Mouse (Mus musculus): ENCODE data around the gene Fzr1. TPM values are rescaled to one million over a fixed set of nuclear protein-coding genes. Genes with fewer than 3 reads are reported as not detected.

Gene Fzr1
- polyA plus RNA-seq, 1 experiment from 2014 or later: 45.2 TPM

GRCm38 (mm10) chr10:81395127-81395526 lies 16.8 kb upstream of the Fzr1 start:
- peak overlapping the region; percentile 79; the same call in 1 of the 2 replicates for H3K4me2 ChIP-seq (replicated peaks; ENCODE audit: low read depth)
- H3K27ac ChIP-seq (ENCODE audit: low read depth, low read length): no peak overlapping the region
- no peak for ATAC-seq
- H3K36me3 ChIP-seq (ENCODE audit: control insufficient read depth, insufficient read depth): peaks cover 21% of the 10 kb centered on the region; the same call in 1 of the 2 replicates
- 20% methylated on average over 5 of the region's 5 CpGs for WGBS
- H3K4me1 ChIP-seq (replicated peaks; ENCODE audit: control insufficient read depth, insufficient read depth, low read length): no peaks in the 10 kb centered on the region; the same call in 1 of the 2 replicates
- H3K9me3 ChIP-seq (ENCODE audit: control insufficient read depth): no peaks in the 10 kb centered on the region
- TF ChIP-seq CTCF (IDR thresholded peaks at IDR 0.05; ENCODE audit: low read depth): peak; percentile 93
- no peak overlapping the region; the same call in 1 of the 2 replicates for H3K4me3 ChIP-seq (ENCODE audit: low read depth, low read length)
- no peaks in the 10 kb centered on the region for H3K27me3 ChIP-seq (replicated peaks; ENCODE audit: control insufficient read depth, insufficient read depth, low read length)
- H3K9ac ChIP-seq (ENCODE audit: low read depth, low read length): no peak overlapping the region

- Histone ChIP-seq H3K9me3 (ENCODE audit: control insufficient read depth) (no peaks in the 10 kb centered on the region), H3K36me3 (ENCODE audit: control insufficient read depth, insufficient read depth) (peaks cover 16% of the 10 kb centered on the region), H3K4me2 (replicated peaks; ENCODE audit: low read depth) (peak overlapping the region; percentile 79), H3K9ac (ENCODE audit: low read depth, low read length) (peak overlapping the region; percentile 63), H3K4me3 (ENCODE audit: low read depth, low read length) (peak overlapping the region; percentile 48), H3K27ac (ENCODE audit: low read depth, low read length) (peak overlapping the region; percentile 95), H3K4me1 (replicated peaks; ENCODE audit: control insufficient read depth, insufficient read depth, low read length) (no peaks in the 10 kb centered on the region; the same call in 1 of the 2 replicates), H3K27me3 (replicated peaks; ENCODE audit: control insufficient read depth, insufficient read depth, low read length) (no peaks in the 10 kb centered on the region)
- 3% methylated on average over 17 of the region's 19 CpGs for WGBS
- TF ChIP-seq CTCF (IDR thresholded peaks at IDR 0.05; ENCODE audit: low read depth): 0 out of 2 replicates have a peak, but pooled peaks have one; percentile 19
- no peak for ATAC-seq
Measured at GRCm38 (mm10) chr10:81393456-81394063, 15.2 kb upstream of the Fzr1 start.

GRCm38 (mm10) chr10:81392781-81393185 lies 14.5 kb upstream of the Fzr1 start, which contains the start of gene Smim24:
Gene Smim24 (plus strand): TSS chr10:81393051.
- 32% methylated on average over 14 of the region's 14 CpGs for WGBS
- no peaks in the 10 kb centered on the region for H3K9me3 ChIP-seq (ENCODE audit: control insufficient read depth)
- peak within 1 kb of the TSS; percentile 48 for H3K4me3 ChIP-seq (ENCODE audit: low read depth, low read length)
- H3K27ac ChIP-seq (ENCODE audit: low read depth, low read length): peak within 1 kb of the TSS; percentile 95
- H3K4me1 ChIP-seq (replicated peaks; ENCODE audit: control insufficient read depth, insufficient read depth, low read length): no peaks in the 10 kb centered on the region; the same call in 1 of the 2 replicates
- ATAC-seq: peak; percentile 87
- H3K27me3 ChIP-seq (replicated peaks; ENCODE audit: control insufficient read depth, insufficient read depth, low read length): no peaks in the 10 kb centered on the region
- TF ChIP-seq CTCF (IDR thresholded peaks at IDR 0.05; ENCODE audit: low read depth): no peak
- peak within 1 kb of the TSS; percentile 63 for H3K9ac ChIP-seq (ENCODE audit: low read depth, low read length)
- H3K4me2 ChIP-seq (replicated peaks; ENCODE audit: low read depth): peak within 1 kb of the TSS; percentile 79
- H3K36me3 ChIP-seq (ENCODE audit: control insufficient read depth, insufficient read depth): peaks cover 24% of the 10 kb centered on the region

GRCm38 (mm10) chr10:81392270-81392669 lies 14.0 kb upstream of the Fzr1 start:
- TF ChIP-seq CTCF (IDR thresholded peaks at IDR 0.05; ENCODE audit: low read depth): no peak
- H3K27me3 ChIP-seq (replicated peaks; ENCODE audit: control insufficient read depth, insufficient read depth, low read length): no peaks in the 10 kb centered on the region
- ATAC-seq: peak; percentile 85
- peak overlapping the region; percentile 48; the same call in 1 of the 2 replicates for H3K4me3 ChIP-seq (ENCODE audit: low read depth, low read length)
- H3K9ac ChIP-seq (ENCODE audit: low read depth, low read length): no peak overlapping the region
- WGBS: 43% methylated on average over 6 of the region's 6 CpGs
- H3K36me3 ChIP-seq (ENCODE audit: control insufficient read depth, insufficient read depth): peaks cover 29% of the 10 kb centered on the region
- H3K9me3 ChIP-seq (ENCODE audit: control insufficient read depth): no peaks in the 10 kb centered on the region
- H3K4me1 ChIP-seq (replicated peaks; ENCODE audit: control insufficient read depth, insufficient read depth, low read length): no peaks in the 10 kb centered on the region; the same call in 1 of the 2 replicates
- peak overlapping the region; percentile 95 for H3K27ac ChIP-seq (ENCODE audit: low read depth, low read length)
- peak overlapping the region; percentile 79 for H3K4me2 ChIP-seq (replicated peaks; ENCODE audit: low read depth)

- H3K4me2 ChIP-seq (replicated peaks; ENCODE audit: low read depth): no peak overlapping the region
- H3K4me1 ChIP-seq (replicated peaks; ENCODE audit: control insufficient read depth, insufficient read depth, low read length): no peaks in the 10 kb centered on the region; the same call in 1 of the 2 replicates
- no peak for TF ChIP-seq CTCF (IDR thresholded peaks at IDR 0.05; ENCODE audit: low read depth)
- WGBS: 90% methylated on average over 13 of the region's 13 CpGs
- H3K36me3 ChIP-seq (ENCODE audit: control insufficient read depth, insufficient read depth): peaks cover 38% of the 10 kb centered on the region
- H3K27ac ChIP-seq (ENCODE audit: low read depth, low read length): no peak overlapping the region
- no peak for ATAC-seq
- H3K9me3 ChIP-seq (ENCODE audit: control insufficient read depth): no peaks in the 10 kb centered on the region
- no peaks in the 10 kb centered on the region for H3K27me3 ChIP-seq (replicated peaks; ENCODE audit: control insufficient read depth, insufficient read depth, low read length)
- H3K9ac ChIP-seq (ENCODE audit: low read depth, low read length): no peak overlapping the region
- no peak overlapping the region for H3K4me3 ChIP-seq (ENCODE audit: low read depth, low read length)
Measured at GRCm38 (mm10) chr10:81390678-81390965, 12.3 kb upstream of the Fzr1 start.

GRCm38 (mm10) chr10:81389801-81390677 lies 11.7 kb upstream of the Fzr1 start:
- WGBS: 62% methylated on average over 23 of the region's 23 CpGs
- no peaks in the 10 kb centered on the region for H3K9me3 ChIP-seq (ENCODE audit: control insufficient read depth)
- H3K27me3 ChIP-seq (replicated peaks; ENCODE audit: control insufficient read depth, insufficient read depth, low read length): no peaks in the 10 kb centered on the region
- H3K4me1 ChIP-seq (replicated peaks; ENCODE audit: control insufficient read depth, insufficient read depth, low read length): peaks cover 2% of the 10 kb centered on the region; the same call in 1 of the 2 replicates
- H3K4me2 ChIP-seq (replicated peaks; ENCODE audit: low read depth): no peak overlapping the region
- H3K27ac ChIP-seq (ENCODE audit: low read depth, low read length): no peak overlapping the region
- ATAC-seq: no peak
- H3K4me3 ChIP-seq (ENCODE audit: low read depth, low read length): no peak overlapping the region
- H3K36me3 ChIP-seq (ENCODE audit: control insufficient read depth, insufficient read depth): peaks cover 37% of the 10 kb centered on the region
- H3K9ac ChIP-seq (ENCODE audit: low read depth, low read length): no peak overlapping the region
- TF ChIP-seq CTCF (IDR thresholded peaks at IDR 0.05; ENCODE audit: low read depth): peak; percentile 93

Data from intestine, postnatal 0 days (tissue).